Comparison of ENCODE assay signal across 8 mouse cellular contexts in genomic region chr14:5961635-5962034, GRCm38 (mm10). TPM values are rescaled to one million over a fixed set of nuclear protein-coding genes. Genes with fewer than 3 reads are reported as not detected.
DNase-seq lines count a peak whose midpoint lies in the region; ATAC-seq and TF ChIP-seq lines count a peak whose summit lies in the region.
"Not testable (repeated sequence)": the region's sequence is repeated elsewhere in the genome, so short reads cannot be mapped to it uniquely, and the experiment has no call there.

Gm3248 (minus strand) TSS chr14:5961745.

- not testable (repeated sequence) for TF ChIP-seq CTCF in lung, adult 2 months (IDR thresholded peaks at IDR 0.05; ENCODE audit: insufficient read depth, low read length)

- H3K36me3 ChIP-seq in embryonic facial prominence, embryonic 11.5 days (replicated peaks; ENCODE audit: control insufficient read depth, insufficient read depth, low read depth, low read length); hindbrain, embryonic 16.5 days (ENCODE audit: control insufficient read depth, insufficient read depth, low read length); neural tube, embryonic 15.5 days: not testable (repeated sequence)

- peak within 1 kb of the TSS; percentile 39 for H3K4me3 ChIP-seq in embryonic facial prominence, embryonic 11.5 days (ENCODE audit: low read depth, low read length)
- H3K4me3 ChIP-seq in hindbrain, embryonic 16.5 days (ENCODE audit: low read length) = peak within 1 kb of the TSS; percentile 48
- peak within 1 kb of the TSS; percentile 23 for H3K4me3 ChIP-seq in lung, adult 2 months (replicated peaks; ENCODE audit: extremely low read depth, low read depth, low read length)
- peak within 1 kb of the TSS; percentile 52 for H3K4me3 ChIP-seq in neural tube, embryonic 15.5 days (replicated peaks)

- DNase-seq in adrenal gland, postnatal 25 days = peak; percentile 11
- peak; percentile 9 for DNase-seq in embryonic facial prominence, embryonic 11.5 days (ENCODE audit: low spot score)
- DNase-seq in heart, adult 11 months = peak; percentile 93
- peak; percentile 5 to 31 for DNase-seq in layer of hippocampus, postnatal 10 days (ENCODE audit: low spot score in 2 of 2)
- DNase-seq in lung, adult 2 months = not testable (repeated sequence)
- DNase-seq in yolk sac, embryonic 10.5 days (ENCODE audit: low spot score) = peak; percentile 2

- H3K27me3 ChIP-seq in embryonic facial prominence, embryonic 11.5 days (ENCODE audit: control insufficient read depth, insufficient read depth, low read length); hindbrain, embryonic 16.5 days (replicated peaks; ENCODE audit: control insufficient read depth, insufficient read depth, low read length); neural tube, embryonic 15.5 days (replicated peaks): not testable (repeated sequence)

- H3K4me2 ChIP-seq in embryonic facial prominence, embryonic 11.5 days (ENCODE audit: low read depth, low read length) = peak within 1 kb of the TSS; percentile 71
- H3K4me2 ChIP-seq in hindbrain, embryonic 16.5 days (ENCODE audit: low read length) = peak within 1 kb of the TSS; percentile 56
- H3K4me2 ChIP-seq in neural tube, embryonic 15.5 days = peak within 1 kb of the TSS; percentile 73

- H3K9ac ChIP-seq in embryonic facial prominence, embryonic 11.5 days (replicated peaks; ENCODE audit: low read length) = peak within 1 kb of the TSS; percentile 39
- H3K9ac ChIP-seq in hindbrain, embryonic 16.5 days (ENCODE audit: low read depth, low read length) = peak within 1 kb of the TSS; percentile 66
- H3K9ac ChIP-seq in neural tube, embryonic 15.5 days (replicated peaks) = peak within 1 kb of the TSS; percentile 48

- WGBS in embryonic facial prominence, embryonic 11.5 days = 4% methylated on average over 21 of the region's 23 CpGs
- under 1% methylated on average over 12 of the region's 23 CpGs for WGBS in hindbrain, embryonic 16.5 days
- 0% methylated on average over 18 of the region's 23 CpGs for WGBS in lung, adult 2 months
- WGBS in neural tube, embryonic 15.5 days = 1% methylated on average over 12 of the region's 23 CpGs

- not testable (repeated sequence) for H3K4me1 ChIP-seq in embryonic facial prominence, embryonic 11.5 days (ENCODE audit: control insufficient read depth, insufficient read depth, low read length); hindbrain, embryonic 16.5 days (ENCODE audit: control insufficient read depth, insufficient read depth, low read depth, low read length); lung, adult 2 months (ENCODE audit: control insufficient read depth, insufficient read depth, low read length); neural tube, embryonic 15.5 days

- not testable (repeated sequence) for H3K27ac ChIP-seq in embryonic facial prominence, embryonic 11.5 days (replicated peaks; ENCODE audit: low read depth, low read length); neural tube, embryonic 15.5 days (replicated peaks)
- H3K27ac ChIP-seq in hindbrain, embryonic 16.5 days (ENCODE audit: low read depth, low read length) = 0 out of 2 replicates have a peak within 1 kb of the TSS, but pooled peaks have one; percentile 39

- not testable (repeated sequence) for H3K9me3 ChIP-seq in embryonic facial prominence, embryonic 11.5 days (replicated peaks; ENCODE audit: control insufficient read depth, low read length); hindbrain, embryonic 16.5 days (ENCODE audit: control insufficient read depth, low read length); neural tube, embryonic 15.5 days (replicated peaks)

- TF ChIP-seq POLR2A in lung, adult 2 months (IDR thresholded peaks at IDR 0.05; ENCODE audit: borderline replicate concordance, extremely low read depth, low read depth, low read length) = not testable (repeated sequence)

- ATAC-seq in embryonic facial prominence, embryonic 11.5 days (replicated peaks; ENCODE audit: insufficient number of reproducible peaks, low FRiP score, low TSS enrichment, low read depth); hindbrain, embryonic 16.5 days: not testable (repeated sequence)
- peak; percentile 72; the same call in 1 of the 2 replicates for ATAC-seq in neural tube, embryonic 15.5 days (ENCODE audit: low FRiP score)

RNA-seq across cellular contexts. Expression of gene Gm3248, which starts in this region (rescaled TPM):
- not detected in 2 replicates for total RNA-seq in adrenal gland, postnatal 25 days (2021)
- 0.52 and 0.99 TPM in 2 replicates for polyA plus RNA-seq in embryonic facial prominence, embryonic 11.5 days (2014; fragmentation: Nextera tagmentation; extraction: Ambion mirVana)
- polyA plus RNA-seq in hindbrain, embryonic 16.5 days (2015; fragmentation: Nextera tagmentation; extraction: Ambion mirVana) = 4.1 and 5.5 TPM in 2 replicates
- 1 to 10 TPM; 1.2 to 1.6 TPM for total RNA-seq in layer of hippocampus, postnatal 10 days (2021)
- polyA plus RNA-seq in lung, adult 2 months (2012; rRNA removed) = 0.05 TPM in 1 of 2 replicates, not detected in the other
- 3.8 and 5.5 TPM in 2 replicates for polyA plus RNA-seq in neural tube, embryonic 15.5 days (2015; fragmentation: Nextera tagmentation; extraction: Ambion mirVana)

Comparison
In these comparisons a context has a peak if more than half of its experiments do, and no peak if none do; other contexts are left out.
1. Peak in DNase-seq in adrenal gland, postnatal 25 days; RNA of the gene not detected or under 1 TPM.
2. Peak in DNase-seq, H3K4me3 ChIP-seq, H3K9ac ChIP-seq and H3K4me2 ChIP-seq in embryonic facial prominence, embryonic 11.5 days; RNA of the gene not detected or under 1 TPM.